Mouse (Mus musculus): Measurements from ENCODE around the gene Mroh3.

The Mroh3 gene

DNA sequence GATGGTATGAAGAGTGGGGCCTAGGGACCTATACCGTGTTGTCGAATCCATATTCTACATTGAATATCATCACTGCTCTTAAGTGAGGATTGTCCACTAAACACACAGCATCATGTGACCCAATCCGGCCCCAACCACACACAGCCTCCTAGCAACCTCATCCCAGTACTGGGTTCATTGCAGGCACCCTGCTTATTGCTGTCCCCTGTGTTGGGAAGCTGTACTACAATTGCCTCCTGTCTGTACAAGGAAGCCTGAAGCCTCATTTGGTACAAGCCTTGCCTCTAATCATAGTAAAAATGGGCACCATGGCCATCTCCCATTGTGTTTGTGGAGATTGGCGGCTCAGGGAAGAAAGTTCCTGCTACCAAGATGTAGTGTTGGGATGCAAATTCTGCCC lies 56.3 kb downstream of the Mroh3 start:
- DNase-seq = no peak

DNA sequence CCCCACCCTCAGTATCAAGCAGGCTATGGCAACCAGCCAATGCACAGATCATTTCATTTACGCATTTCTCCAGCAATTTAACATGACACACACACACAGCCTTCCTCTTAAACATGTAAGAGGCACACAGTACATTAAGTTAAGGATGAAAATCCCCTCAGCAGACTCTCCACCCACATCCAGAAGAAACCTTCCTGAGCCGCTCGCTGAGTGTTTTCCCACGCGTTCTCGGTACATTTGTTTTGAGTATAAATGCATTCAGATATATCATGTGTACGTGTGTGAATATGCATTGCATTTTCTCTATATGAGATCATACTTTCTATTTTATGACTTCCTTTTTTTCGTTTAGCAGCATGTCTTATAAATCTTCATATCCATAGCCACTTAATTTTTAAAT lies 61.3 kb downstream of the Mroh3 start:
- no peak for DNase-seq

DNA sequence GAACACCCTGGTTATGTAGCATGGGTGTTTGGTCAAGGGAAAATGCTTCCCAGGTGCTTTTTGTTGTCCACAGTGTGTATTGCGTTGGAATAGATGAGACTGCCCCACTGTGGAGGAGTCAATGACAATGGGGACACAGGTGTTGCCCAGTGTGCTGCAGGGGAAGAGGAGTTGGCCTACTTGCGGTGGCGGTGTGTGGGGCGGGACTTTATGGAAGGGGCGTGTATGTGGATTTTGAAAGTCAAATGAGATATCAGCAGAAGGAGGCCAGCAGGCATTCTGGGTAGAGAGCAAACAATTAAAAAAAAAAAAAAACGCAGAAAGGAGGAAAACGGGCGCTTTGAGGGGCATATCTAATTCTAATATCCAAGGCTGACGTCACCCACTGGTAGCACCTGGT lies 62.9 kb downstream of the Mroh3 start:
- DNase-seq = no peak

GRCm38 (mm10) chr1:136143514-136143913 lies 69.1 kb downstream of the Mroh3 start:
- no peak for DNase-seq

- no peak for DNase-seq
These were observed 70.3 kb downstream of the Mroh3 start for GRCm38 (mm10) chr1:136142336-136142735.

GRCm38 (mm10) chr1:136141176-136141950 lies 71.3 kb downstream of the Mroh3 start:
- DNase-seq = peak; percentile 31 to 37

- peak; percentile 81 to 83 for DNase-seq
These were observed 72.5 kb downstream of the Mroh3 start for GRCm38 (mm10) chr1:136139990-136140640.

DNA sequence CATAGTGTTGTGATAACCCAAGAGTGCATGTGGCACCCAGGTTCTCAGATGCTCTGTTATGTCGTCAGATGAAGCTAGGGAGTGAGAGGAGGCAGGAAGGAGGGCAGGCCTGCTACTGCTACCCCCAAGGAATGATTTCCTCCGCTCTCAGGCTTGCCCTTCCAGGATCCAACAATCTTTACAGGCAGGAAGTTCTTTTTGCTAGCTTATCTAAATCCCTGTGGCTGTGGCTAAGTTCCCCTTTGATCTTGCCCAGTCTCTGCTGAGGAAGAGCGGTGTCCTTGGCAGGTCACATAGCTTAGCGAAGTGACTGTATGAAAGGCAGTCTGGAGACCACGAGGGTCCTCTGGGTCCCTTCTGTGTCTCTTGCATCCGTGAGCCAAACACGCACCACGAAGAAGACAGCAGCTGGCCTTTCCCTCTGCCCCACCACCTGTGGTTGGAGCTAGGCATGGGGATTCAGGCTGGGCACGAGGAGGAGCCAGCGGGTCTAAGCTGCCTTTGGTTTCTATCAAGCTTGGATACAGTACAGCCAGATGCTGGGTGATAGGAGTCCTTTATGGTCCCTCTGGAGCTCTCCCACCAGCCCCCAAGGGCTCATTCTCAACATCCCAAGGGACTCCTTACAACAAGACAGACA lies 74.3 kb downstream of the Mroh3 start:
- DNase-seq = no peak

DNA sequence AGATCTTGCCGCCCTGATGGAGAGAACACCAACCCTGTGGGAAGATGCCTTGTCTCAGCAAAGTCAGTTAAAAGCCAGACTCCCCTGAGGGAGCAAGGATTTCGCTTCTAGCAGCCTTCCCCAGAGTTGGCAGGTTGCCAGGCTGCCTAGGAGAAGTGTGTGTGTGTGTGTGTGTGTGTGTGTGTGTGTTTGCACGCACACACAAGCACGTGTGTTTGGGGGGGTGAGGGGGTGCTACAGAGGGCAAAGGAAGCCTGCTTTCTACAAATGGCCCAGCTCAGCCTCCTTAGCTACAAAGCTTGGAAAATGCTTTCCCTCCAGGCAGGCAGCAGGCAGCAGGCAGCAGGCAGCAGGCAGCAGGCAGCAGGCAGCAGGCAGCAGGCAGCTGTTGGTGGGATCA lies 75.1 kb downstream of the Mroh3 start:
- peak; percentile 45 to 59 for DNase-seq

DNA sequence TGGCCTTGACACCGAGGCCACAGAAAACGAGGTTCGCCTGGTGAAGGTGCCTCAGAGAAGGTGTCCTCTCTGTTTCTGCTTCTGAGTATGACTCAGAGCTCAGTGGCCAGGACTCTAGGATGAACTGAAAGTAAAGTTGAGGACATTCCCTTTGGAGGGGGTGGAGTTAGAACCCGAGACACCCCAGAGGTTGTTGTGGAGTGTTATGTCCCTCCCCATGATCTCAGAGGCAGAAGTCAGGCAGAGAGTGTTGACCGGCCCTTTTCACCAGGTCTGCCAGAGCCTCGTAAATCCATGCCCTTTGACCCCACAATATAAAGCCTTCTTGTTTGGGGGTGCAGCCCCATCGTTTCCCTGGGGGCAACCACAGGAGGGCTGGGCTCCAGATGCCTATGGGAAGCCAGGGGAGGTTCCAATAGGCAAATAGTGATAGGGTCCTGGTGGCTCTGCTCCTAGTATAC lies 75.5 kb downstream of the Mroh3 start:
- no peak for DNase-seq

- DNase-seq = peak in 1 of 2 experiments; percentile 24
These were observed 76.1 kb downstream of the Mroh3 start for GRCm38 (mm10) chr1:136136547-136136946.

- DNase-seq = no peak
These were observed 76.7 kb downstream of the Mroh3 start for GRCm38 (mm10) chr1:136135777-136136444.

DNA sequence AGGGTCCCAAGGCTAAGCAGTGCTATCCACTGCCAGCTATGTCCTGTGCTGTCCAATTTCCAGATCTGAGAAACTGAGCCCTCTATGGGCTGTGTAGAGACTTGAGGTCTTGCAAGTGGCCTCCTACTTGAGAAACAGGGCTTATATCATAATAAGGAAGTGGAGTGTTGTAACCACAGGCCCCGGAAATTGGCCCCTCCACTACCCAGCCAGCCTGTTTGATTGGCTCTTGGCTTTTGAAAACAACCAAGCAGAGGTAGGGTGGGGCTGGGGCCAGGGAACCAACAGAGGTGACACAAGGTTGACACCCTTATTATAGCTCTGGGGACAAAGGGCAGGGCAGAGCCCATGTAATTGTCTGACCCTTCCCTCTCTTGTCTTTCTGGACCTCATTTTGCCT lies 77.6 kb downstream of the Mroh3 start:
- peak; percentile 87 to 89 for DNase-seq

DNA sequence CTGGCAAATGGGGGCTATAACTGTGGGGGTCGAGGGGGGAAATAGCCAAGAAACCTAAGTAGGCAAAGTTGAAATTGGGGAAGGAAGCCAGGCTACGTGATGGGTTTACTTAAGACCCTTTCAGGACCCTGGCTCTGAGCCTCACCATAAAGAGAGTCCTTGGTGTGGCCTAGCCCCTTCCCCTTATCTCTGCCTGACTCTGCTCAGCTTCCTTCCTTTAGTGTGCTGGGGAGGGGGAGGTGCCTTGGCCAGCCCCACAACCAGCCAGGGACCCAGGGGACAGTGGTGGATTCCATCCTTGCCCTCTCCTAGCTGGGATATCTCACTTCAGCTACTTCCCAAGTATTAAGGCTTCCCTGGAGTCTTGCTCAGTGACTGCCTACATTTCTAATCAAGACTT lies 78.1 kb downstream of the Mroh3 start:
- no peak for DNase-seq

DNA sequence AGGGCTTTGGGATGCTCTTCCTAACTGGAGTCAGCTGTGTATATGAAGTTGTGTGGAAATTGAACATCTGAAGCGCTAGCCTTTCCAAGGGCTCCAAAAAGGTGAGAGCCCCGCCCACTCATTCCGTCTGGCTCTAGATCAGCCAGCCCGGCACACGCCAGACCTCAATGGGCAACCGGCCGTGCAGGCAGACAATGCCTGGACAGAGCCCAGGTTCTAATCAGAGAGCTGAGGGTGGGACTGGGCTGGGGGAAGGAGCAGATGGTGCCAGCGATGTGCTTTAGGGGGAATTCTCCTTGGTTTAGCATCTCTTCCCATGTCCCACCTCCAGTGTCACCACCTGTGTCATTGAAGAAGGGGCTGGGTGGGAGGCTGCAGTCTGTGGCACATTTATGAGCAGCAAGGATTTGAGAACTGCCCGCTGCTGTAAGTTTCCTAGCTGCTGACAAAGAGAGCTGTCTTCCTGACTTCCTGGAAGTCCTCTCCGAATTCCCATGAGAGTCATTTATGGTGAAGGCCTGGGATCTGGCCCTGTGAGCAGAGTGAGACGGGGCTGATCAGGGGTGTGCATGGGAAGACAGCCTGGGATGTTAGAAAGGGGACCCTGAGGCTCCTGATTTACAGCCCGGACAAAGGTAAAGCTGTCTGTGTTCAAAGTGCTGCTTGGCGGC lies 78.9 kb downstream of the Mroh3 start:
- peak; percentile 40 to 62 for DNase-seq

DNA sequence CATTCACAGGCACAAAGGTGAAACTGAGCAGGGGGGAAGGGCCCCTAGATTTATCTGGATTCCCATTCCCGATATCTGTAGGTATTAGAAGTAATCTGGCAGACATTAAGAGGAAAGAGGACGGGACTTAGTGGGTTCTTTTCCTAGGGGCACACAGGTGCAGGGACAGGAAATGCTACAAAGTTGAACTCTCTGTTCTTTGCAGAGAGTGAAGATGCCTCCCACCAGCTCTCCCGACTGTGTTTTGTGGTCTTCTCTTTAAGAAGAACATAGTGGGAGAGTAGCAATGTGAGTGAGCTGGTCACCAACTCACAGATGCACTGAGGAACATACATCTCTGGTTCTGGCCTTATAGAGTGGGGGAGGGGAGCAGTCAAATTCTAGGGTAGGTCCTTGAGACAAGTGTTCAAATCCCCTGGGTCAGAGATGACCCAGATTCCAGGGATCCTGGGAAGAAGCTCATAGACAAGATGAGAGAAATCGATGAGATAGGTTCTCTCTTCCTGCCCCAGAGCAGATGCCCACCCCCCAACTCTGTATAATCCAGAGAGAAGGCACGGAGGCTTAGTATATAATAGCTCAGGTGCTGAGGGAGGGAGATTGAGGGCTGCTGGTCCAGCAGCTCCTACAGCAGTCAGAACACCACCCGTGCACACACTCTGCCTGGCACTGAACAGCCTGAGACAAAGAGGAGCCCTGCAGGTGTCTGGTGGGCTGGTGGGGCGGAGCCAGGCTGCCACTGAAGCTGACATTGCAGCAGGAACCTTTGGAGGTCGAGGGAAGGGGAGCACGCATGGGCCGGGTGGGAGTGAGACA lies 80.0 kb downstream of the Mroh3 start:
- DNase-seq = no peak

Data from lung, adult 18-20 months (tissue).